ENCODE assay signal across 23 mouse cellular contexts in genomic region chr15:102910038-102910437, GRCm38 (mm10). TPM values are rescaled to one million over a fixed set of nuclear protein-coding genes. Genes with fewer than 3 reads are reported as not detected.
DNase-seq lines count a peak whose midpoint lies in the region; ATAC-seq lines count a peak whose summit lies in the region.
"Had no signal": no experiment of that assay in that cellular context is flagged by ENCODE, and none has a peak within 500 bp of the region (broad histone marks: within the 10 kb centered on the region; RNA-seq: fewer than 3 reads in every experiment).

No protein-coding gene starts in this region.

- H3K9me3 ChIP-seq in heart, embryonic 13.5 days = no peaks in the 10 kb centered on the region
- H3K9me3 ChIP-seq in neural tube, embryonic 12.5 days = no peaks in the 10 kb centered on the region
- no peaks in the 10 kb centered on the region for H3K9me3 ChIP-seq in embryonic facial prominence, embryonic 10.5 days
- H3K9me3 ChIP-seq: forebrain, embryonic 12.5 days; hindbrain, embryonic 12.5 days; kidney, embryonic 15.5 days; midbrain, embryonic 15.5 days had no signal

- H3K36me3 ChIP-seq in heart, embryonic 13.5 days = no peaks in the 10 kb centered on the region
- no peaks in the 10 kb centered on the region for H3K36me3 ChIP-seq in neural tube, embryonic 12.5 days
- no peaks in the 10 kb centered on the region for H3K36me3 ChIP-seq in embryonic facial prominence, embryonic 10.5 days (replicated peaks)
- H3K36me3 ChIP-seq: forebrain, embryonic 12.5 days; hindbrain, embryonic 12.5 days; kidney, embryonic 15.5 days; midbrain, embryonic 15.5 days had no signal

- no peak for DNase-seq in heart, adult 9 months (ENCODE audit: low spot score in 2 of 2)
- no peak for DNase-seq in neural tube, embryonic 10.5 days (ENCODE audit: extremely low spot score, low spot score)
- DNase-seq in embryonic facial prominence, embryonic 10.5 days (ENCODE audit: low spot score) = peak; percentile 56
- DNase-seq in right cerebral cortex, postnatal 10 days (ENCODE audit: low spot score in 2 of 2) = no peak
- DNase-seq in cerebellum, postnatal 25 days = no peak
- DNase-seq: adrenal gland, postnatal 10 days; cerebellum, adult 9-11 months; gastrocnemius, postnatal 10 days; heart, adult 18-20 months; liver, postnatal 0 days; lung, postnatal 10 days; thymus, postnatal 36 days had no signal

- ATAC-seq in heart, embryonic 13.5 days (ENCODE audit: extremely low read depth, insufficient number of reproducible peaks, low FRiP score, low TSS enrichment) = no peak
- no peak for ATAC-seq in neural tube, embryonic 12.5 days (ENCODE audit: low FRiP score, low read depth)
- ATAC-seq: intestine, embryonic 16.5 days; liver, postnatal 0 days; midbrain, embryonic 15.5 days had no signal

- H3K4me2 ChIP-seq in heart, embryonic 13.5 days = no peak overlapping the region
- H3K4me2 ChIP-seq in neural tube, embryonic 12.5 days (replicated peaks) = 0 out of 2 replicates have a peak overlapping the region, but pooled peaks have one; percentile 27
- H3K4me2 ChIP-seq: forebrain, embryonic 12.5 days; hindbrain, embryonic 12.5 days; kidney, embryonic 15.5 days; midbrain, embryonic 15.5 days had no signal

- H3K4me3 ChIP-seq in heart, embryonic 13.5 days = 0 out of 2 replicates have a peak overlapping the region, but pooled peaks have one; percentile 1
- H3K4me3 ChIP-seq in neural tube, embryonic 12.5 days = peak overlapping the region; percentile 1; the same call in 1 of the 2 replicates
- no peak overlapping the region for H3K4me3 ChIP-seq in embryonic facial prominence, embryonic 10.5 days
- H3K4me3 ChIP-seq: forebrain, embryonic 12.5 days; hindbrain, embryonic 12.5 days; kidney, embryonic 15.5 days; midbrain, embryonic 15.5 days had no signal

- peaks cover 97% of the 10 kb centered on the region for H3K27me3 ChIP-seq in heart, embryonic 13.5 days (replicated peaks)
- peaks cover 92% of the 10 kb centered on the region for H3K27me3 ChIP-seq in neural tube, embryonic 12.5 days (replicated peaks)
- peaks cover 100% of the 10 kb centered on the region for H3K27me3 ChIP-seq in embryonic facial prominence, embryonic 10.5 days (replicated peaks; ENCODE audit: low read depth, poor library complexity, severe bottlenecking)

- no peak overlapping the region for H3K9ac ChIP-seq in heart, embryonic 13.5 days
- H3K9ac ChIP-seq in neural tube, embryonic 12.5 days = no peak overlapping the region
- H3K9ac ChIP-seq: forebrain, embryonic 12.5 days; hindbrain, embryonic 12.5 days; kidney, embryonic 15.5 days; liver, postnatal 0 days; midbrain, embryonic 15.5 days had no signal

- H3K4me1 ChIP-seq in heart, embryonic 13.5 days = peaks cover 3% of the 10 kb centered on the region; the same call in 1 of the 2 replicates
- no peaks in the 10 kb centered on the region for H3K4me1 ChIP-seq in neural tube, embryonic 12.5 days
- H3K4me1 ChIP-seq in embryonic facial prominence, embryonic 10.5 days = no peaks in the 10 kb centered on the region
- H3K4me1 ChIP-seq: forebrain, embryonic 12.5 days; hindbrain, embryonic 12.5 days; kidney, embryonic 15.5 days; midbrain, embryonic 15.5 days had no signal

- WGBS in heart, embryonic 13.5 days = under 1% methylated on average over 18 of the region's 18 CpGs
- WGBS in neural tube, embryonic 12.5 days = under 1% methylated on average over 18 of the region's 18 CpGs
- under 1% methylated on average over 18 of the region's 18 CpGs for WGBS in embryonic facial prominence, embryonic 10.5 days

- no peak overlapping the region for H3K27ac ChIP-seq in heart, embryonic 13.5 days (replicated peaks)
- no peak overlapping the region for H3K27ac ChIP-seq in neural tube, embryonic 12.5 days
- no peak overlapping the region for H3K27ac ChIP-seq in embryonic facial prominence, embryonic 10.5 days (replicated peaks)
- H3K27ac ChIP-seq: forebrain, embryonic 12.5 days; hindbrain, embryonic 12.5 days; kidney, embryonic 15.5 days; midbrain, embryonic 15.5 days had no signal

RNA-seq across cellular contexts. Expression of gene Hoxc13, which starts 10.9 kb away (rescaled TPM):
- polyA plus RNA-seq in heart, embryonic 13.5 days (2015; fragmentation: Nextera tagmentation; extraction: Ambion mirVana) = 0.13 TPM in 1 of 2 replicates, not detected in the other
- polyA plus RNA-seq in neural tube, embryonic 12.5 days (2016; fragmentation: Nextera tagmentation; extraction: Ambion mirVana) = 6.5 and 17.7 TPM in 2 replicates
- polyA plus RNA-seq in embryonic facial prominence, embryonic 10.5 days (2016; fragmentation: Nextera tagmentation; extraction: Ambion mirVana) = 0.08 TPM in 1 of 2 replicates, not detected in the other
- polyA plus RNA-seq: forebrain, embryonic 12.5 days; frontal cortex, adult 2 months; heart, embryonic 16.5 days; intestine, embryonic 16.5 days; kidney, embryonic 15.5 days; large intestine, adult 2 months; liver, adult 2 months; liver, postnatal 0 days; midbrain, embryonic 15.5 days had no signal

RNA-seq across cellular contexts. Expression of gene Hoxc12, which starts 26.5 kb away (rescaled TPM):
- polyA plus RNA-seq in heart, embryonic 13.5 days (2015; fragmentation: Nextera tagmentation; extraction: Ambion mirVana) = not detected in 2 replicates
- polyA plus RNA-seq in neural tube, embryonic 12.5 days (2016; fragmentation: Nextera tagmentation; extraction: Ambion mirVana) = 8.1 and 14.2 TPM in 2 replicates
- not detected in 2 replicates for polyA plus RNA-seq in embryonic facial prominence, embryonic 10.5 days (2016; fragmentation: Nextera tagmentation; extraction: Ambion mirVana)
- polyA plus RNA-seq: forebrain, embryonic 12.5 days; frontal cortex, adult 2 months; heart, embryonic 16.5 days; hindbrain, embryonic 12.5 days; intestine, embryonic 16.5 days; kidney, embryonic 15.5 days; large intestine, adult 2 months; liver, adult 2 months; liver, postnatal 0 days; midbrain, embryonic 15.5 days had no signal

RNA-seq across cellular contexts. Expression of gene Hoxc11, which starts 44.2 kb away (rescaled TPM):
- not detected in 2 replicates for polyA plus RNA-seq in heart, embryonic 13.5 days (2015; fragmentation: Nextera tagmentation; extraction: Ambion mirVana)
- polyA plus RNA-seq in neural tube, embryonic 12.5 days (2016; fragmentation: Nextera tagmentation; extraction: Ambion mirVana) = 4.3 and 5.7 TPM in 2 replicates
- not detected in 2 replicates for polyA plus RNA-seq in embryonic facial prominence, embryonic 10.5 days (2016; fragmentation: Nextera tagmentation; extraction: Ambion mirVana)
- polyA plus RNA-seq: forebrain, embryonic 12.5 days; frontal cortex, adult 2 months; heart, embryonic 16.5 days; hindbrain, embryonic 12.5 days; large intestine, adult 2 months; liver, adult 2 months; liver, postnatal 0 days; midbrain, embryonic 15.5 days had no signal

RNA-seq across cellular contexts. Expression of gene Hoxc10, which starts 56.6 kb away (rescaled TPM):
- not detected in 2 replicates for polyA plus RNA-seq in heart, embryonic 13.5 days (2015; fragmentation: Nextera tagmentation; extraction: Ambion mirVana)
- polyA plus RNA-seq in neural tube, embryonic 12.5 days (2016; fragmentation: Nextera tagmentation; extraction: Ambion mirVana) = 62.1 and 77.3 TPM in 2 replicates
- not detected in 2 replicates for polyA plus RNA-seq in embryonic facial prominence, embryonic 10.5 days (2016; fragmentation: Nextera tagmentation; extraction: Ambion mirVana)
- polyA plus RNA-seq: forebrain, embryonic 12.5 days; frontal cortex, adult 2 months; heart, embryonic 16.5 days; hindbrain, embryonic 12.5 days; liver, adult 2 months; liver, postnatal 0 days; midbrain, embryonic 15.5 days had no signal

RNA-seq across cellular contexts. Expression of gene Hoxc5, which starts 57.2 kb away (rescaled TPM):
- 0.57 and 1.6 TPM in 2 replicates for polyA plus RNA-seq in heart, embryonic 13.5 days (2015; fragmentation: Nextera tagmentation; extraction: Ambion mirVana)
- 32.1 and 35.5 TPM in 2 replicates for polyA plus RNA-seq in neural tube, embryonic 12.5 days (2016; fragmentation: Nextera tagmentation; extraction: Ambion mirVana)
- 0.07 and 0.18 TPM in 2 replicates for polyA plus RNA-seq in embryonic facial prominence, embryonic 10.5 days (2016; fragmentation: Nextera tagmentation; extraction: Ambion mirVana)
- polyA plus RNA-seq: forebrain, embryonic 12.5 days; frontal cortex, adult 2 months; liver, adult 2 months; liver, postnatal 0 days; midbrain, embryonic 15.5 days had no signal
